Mouse (Mus musculus) bone marrow, adult 2 months (tissue): ENCODE results near the gene Rbm26.

Experiments
- CTCF ChIP-seq: fragments of 200-500 bp; IDR thresholded peaks from 2 replicates; pipeline ENCODE4 v1.5.1; 2011; ENCODE audit warnings: low read length, control low read depth; ENCODE audit not compliant: control insufficient read depth, insufficient read depth
- POLR2A ChIP-seq: fragments of 200-500 bp; IDR thresholded peaks from 2 replicates; pipeline ENCODE4 v1.6.1; 2011; ENCODE audit warnings: low read depth, mild to moderate bottlenecking, control low read depth, low read length, borderline replicate concordance; ENCODE audit not compliant: control insufficient read depth

DNA sequence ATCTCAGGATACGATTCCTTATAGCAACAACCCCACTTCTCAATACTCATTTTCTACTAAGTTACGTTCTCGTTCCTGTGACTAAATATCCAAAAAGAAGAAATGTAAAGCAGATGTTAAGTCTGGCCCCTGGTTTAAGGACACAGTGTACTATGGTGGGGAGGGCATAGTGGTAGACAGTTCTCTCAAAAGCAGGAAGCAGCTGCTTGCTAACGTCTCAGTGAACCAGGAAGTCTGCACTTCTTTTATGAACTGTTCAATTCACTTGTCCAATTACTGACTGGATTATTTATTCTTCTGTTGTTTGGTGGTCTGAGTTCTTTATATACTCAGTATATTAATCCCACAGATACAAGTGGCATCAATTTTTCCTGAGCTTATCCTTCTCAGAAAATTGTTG is 12.3 kb downstream of the Rbm26 start:
- TF ChIP-seq CTCF (no peak), POLR2A (no peak)
